Mouse (Mus musculus): ENCODE data around the gene Usp32. TPM values are rescaled to one million over a fixed set of nuclear protein-coding genes. Genes with fewer than 3 reads are reported as not detected.

Usp32 gene
- polyA plus RNA-seq, 1 experiment = 18.9 TPM

GRCm38 (mm10) chr11:85138776-85139474 lies 1.0 kb downstream of the Usp32 start:
- no peak for TF ChIP-seq GATA1 (IDR thresholded peaks at IDR 0.05; ENCODE audit: low read length)

GRCm38 (mm10) chr11:85131542-85131941 lies 8.4 kb downstream of the Usp32 start:
- TF ChIP-seq GATA1 (IDR thresholded peaks at IDR 0.05; ENCODE audit: low read length) = no peak

- no peak for TF ChIP-seq GATA1 (IDR thresholded peaks at IDR 0.05; ENCODE audit: low read length)
Observed at GRCm38 (mm10) chr11:85128883-85129282, 11.1 kb downstream of the Usp32 start.

GRCm38 (mm10) chr11:85126257-85127102 lies 13.5 kb downstream of the Usp32 start:
- no peak for TF ChIP-seq GATA1 (IDR thresholded peaks at IDR 0.05; ENCODE audit: low read length)

- no peak for TF ChIP-seq GATA1 (IDR thresholded peaks at IDR 0.05; ENCODE audit: low read length)
Observed at GRCm38 (mm10) chr11:85123267-85123992, 16.5 kb downstream of the Usp32 start.

GRCm38 (mm10) chr11:85122073-85122472 lies 17.9 kb downstream of the Usp32 start:
- no peak for TF ChIP-seq GATA1 (IDR thresholded peaks at IDR 0.05; ENCODE audit: low read length)

- no peak for TF ChIP-seq GATA1 (IDR thresholded peaks at IDR 0.05; ENCODE audit: low read length)
Observed at GRCm38 (mm10) chr11:85117160-85117559, 22.8 kb downstream of the Usp32 start.

GRCm38 (mm10) chr11:85116084-85116844 lies 23.7 kb downstream of the Usp32 start:
- TF ChIP-seq GATA1 (IDR thresholded peaks at IDR 0.05; ENCODE audit: low read length) = peak; percentile 90

GRCm38 (mm10) chr11:85109957-85110356 lies 30.0 kb downstream of the Usp32 start:
- no peak for TF ChIP-seq GATA1 (IDR thresholded peaks at IDR 0.05; ENCODE audit: low read length)

- no peak for TF ChIP-seq GATA1 (IDR thresholded peaks at IDR 0.05; ENCODE audit: low read length)
Observed at GRCm38 (mm10) chr11:85107217-85107616, 32.7 kb downstream of the Usp32 start.

- no peak for TF ChIP-seq GATA1 (IDR thresholded peaks at IDR 0.05; ENCODE audit: low read length)
Observed at GRCm38 (mm10) chr11:85105836-85106235, 34.1 kb downstream of the Usp32 start.

GRCm38 (mm10) chr11:85103763-85104162 lies 36.2 kb downstream of the Usp32 start:
- TF ChIP-seq GATA1 (IDR thresholded peaks at IDR 0.05; ENCODE audit: low read length) = no peak

GRCm38 (mm10) chr11:85095116-85095515 lies 44.8 kb downstream of the Usp32 start:
- no peak for TF ChIP-seq GATA1 (IDR thresholded peaks at IDR 0.05; ENCODE audit: low read length)

- no peak for TF ChIP-seq GATA1 (IDR thresholded peaks at IDR 0.05; ENCODE audit: low read length)
Observed at GRCm38 (mm10) chr11:85086253-85086652, 53.7 kb downstream of the Usp32 start.

- TF ChIP-seq GATA1 (IDR thresholded peaks at IDR 0.05; ENCODE audit: low read length) = no peak
Observed at GRCm38 (mm10) chr11:85067871-85068270, 72.1 kb downstream of the Usp32 start.

Measured in G1E-ER4 (cell line).